Mouse (Mus musculus) G1E (cell line): Measurements from ENCODE around the gene Map3k13.

Experiments used
- CTCF ChIP-seq: IDR thresholded peaks from 2 replicates; pipeline ENCODE4 v1.5.1; 2012; ENCODE audit warnings: low read depth, low read length, inconsistent platforms, mixed read lengths
- TAL1 ChIP-seq: conservative IDR thresholded peaks from 2 replicates; pipeline ENCODE4 v1.6.1; 2012; ENCODE audit warnings: low read depth, low read length, inconsistent platforms, mixed read lengths

DNA sequence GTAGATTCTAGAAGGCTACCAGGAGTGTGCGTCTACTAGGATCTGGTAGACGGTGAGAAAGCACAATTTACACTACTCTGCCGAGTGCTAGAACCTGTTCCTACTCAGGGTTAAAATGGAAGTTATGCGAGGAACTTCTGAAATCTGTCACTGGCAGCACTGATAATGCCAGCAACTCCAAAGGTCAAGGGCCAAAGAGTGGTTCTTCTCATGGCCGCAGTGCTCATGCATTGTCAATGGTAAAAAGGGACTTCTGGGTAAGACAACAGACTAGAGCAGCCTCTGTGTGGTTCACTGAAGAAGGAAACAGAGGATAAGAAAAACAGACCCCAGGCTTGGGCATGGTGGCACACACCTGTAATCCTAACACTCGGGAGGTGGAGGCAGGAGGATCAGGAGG lies 176.4 kb downstream of the Map3k13 start:
- no peak for TF ChIP-seq CTCF
- TF ChIP-seq TAL1, result no peak
